Mouse (Mus musculus) kidney, adult 11 months (tissue): ENCODE results near the gene Adam33.
"Not testable (repeated sequence)": the region's sequence is repeated elsewhere in the genome, so short reads cannot be mapped to it uniquely, and the experiment has no call there.

ENCODE experiments used
- DNase-seq: peaks from one replicate; pipeline ENCODE4 v3.0.0; 2022

Gene Adam33

DNA sequence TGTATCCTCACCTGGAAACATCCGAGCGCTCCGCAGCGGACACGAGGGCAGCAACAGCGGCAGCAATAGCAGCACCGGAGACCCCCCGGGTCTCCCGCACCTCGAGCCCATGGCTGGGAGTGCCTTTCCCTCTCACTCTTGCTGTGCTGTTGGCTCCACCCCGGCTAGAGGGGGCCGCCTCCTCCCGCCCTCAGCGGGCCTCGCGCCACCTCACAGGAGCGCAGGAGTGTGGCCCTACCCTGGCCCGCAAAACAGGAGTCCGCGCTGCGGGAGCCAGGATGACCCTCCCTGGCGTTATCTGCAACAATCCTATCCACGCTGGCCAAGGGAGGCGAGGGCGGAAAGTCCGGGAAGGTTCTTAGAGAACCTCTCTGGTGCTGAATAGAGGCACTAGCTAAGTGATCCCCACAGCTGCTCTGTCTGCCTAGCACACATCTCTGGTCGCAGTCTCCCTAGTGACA, at the start of gene Adam33:
Gene Adam33, minus strand, starts transcription at position 411 of the 461 bp plus-strand sequence.
- no peak for DNase-seq

DNA sequence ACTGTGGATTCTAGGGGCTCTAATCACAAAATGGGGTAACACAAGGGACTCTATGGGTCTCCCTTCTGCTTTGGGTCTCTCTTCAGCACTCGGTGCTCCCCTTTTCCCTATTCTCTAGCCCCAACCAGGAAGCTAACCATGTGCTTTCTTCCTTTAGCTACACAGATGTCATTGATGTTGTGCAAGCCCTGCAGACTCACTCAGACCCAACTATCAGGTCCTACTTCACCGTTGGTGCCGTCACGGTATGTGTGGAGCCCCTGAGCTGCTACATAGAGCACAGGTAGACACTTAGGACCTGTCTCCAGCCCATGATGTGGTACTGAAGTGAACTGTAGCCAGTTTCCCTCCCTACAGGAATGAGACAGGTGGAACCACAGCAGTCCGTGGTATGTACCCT, 42.4 kb upstream of the Adam33 start:
- no peak for DNase-seq

DNA sequence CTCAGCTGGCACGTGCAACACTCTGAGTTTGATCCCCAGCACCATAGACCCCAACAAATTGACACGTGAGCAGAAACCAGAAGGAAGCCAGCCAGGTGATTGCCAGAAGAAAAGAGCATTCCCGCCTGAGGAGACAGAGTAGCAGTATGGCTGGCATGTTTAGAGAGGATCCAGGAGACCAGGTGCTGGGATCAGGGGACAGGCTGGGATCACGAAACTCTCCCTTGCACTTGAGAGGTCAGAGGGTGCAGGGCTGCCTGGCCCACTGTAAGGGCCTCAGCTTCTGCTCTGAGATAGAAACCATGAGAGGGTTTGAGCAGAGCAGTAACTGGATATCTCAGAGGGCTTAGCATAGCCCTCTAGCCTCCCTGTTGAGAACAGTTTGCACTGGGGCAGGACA, 41.4 kb upstream of the Adam33 start:
- not testable (repeated sequence) for DNase-seq

DNA sequence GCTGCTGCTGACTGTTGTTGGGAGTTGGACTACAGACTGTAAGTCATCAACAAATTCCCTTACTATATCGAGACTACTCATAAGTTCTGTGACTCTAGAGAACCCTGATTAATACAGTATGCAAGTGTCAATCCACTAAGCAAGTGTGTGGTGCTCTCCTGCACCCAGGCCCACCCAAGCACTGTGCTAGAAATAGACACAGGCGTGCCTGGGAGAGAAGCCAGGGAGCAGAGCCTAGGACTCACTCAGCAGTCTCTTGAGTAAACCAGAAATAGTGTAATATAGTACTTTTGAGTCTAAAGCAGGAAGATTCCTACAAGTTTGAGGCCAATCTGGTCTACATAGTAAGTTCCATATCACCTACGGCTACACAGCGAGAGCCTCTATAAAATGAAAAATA, 40.4 kb upstream of the Adam33 start:
- DNase-seq = no peak

DNA sequence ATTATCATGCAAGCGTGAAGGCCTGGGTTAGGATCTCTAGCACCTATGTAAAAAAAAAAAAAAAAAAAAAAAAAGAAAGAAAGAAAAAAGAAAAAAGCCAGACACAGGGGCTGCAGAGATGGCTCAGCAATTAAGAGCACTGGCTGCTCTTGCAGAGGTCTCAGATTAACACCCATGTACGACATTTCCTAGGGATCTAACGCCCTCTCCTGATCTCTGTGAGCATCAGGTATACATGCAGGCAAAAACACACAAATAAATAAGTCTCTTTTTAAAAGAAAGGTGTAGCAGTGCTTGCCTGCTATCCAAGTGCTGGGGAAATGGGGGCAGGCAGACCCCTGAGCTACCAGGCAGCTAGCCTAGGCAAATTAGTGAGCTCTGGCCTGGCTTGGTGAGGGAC, 37.9 kb upstream of the Adam33 start:
- no peak for DNase-seq

DNA sequence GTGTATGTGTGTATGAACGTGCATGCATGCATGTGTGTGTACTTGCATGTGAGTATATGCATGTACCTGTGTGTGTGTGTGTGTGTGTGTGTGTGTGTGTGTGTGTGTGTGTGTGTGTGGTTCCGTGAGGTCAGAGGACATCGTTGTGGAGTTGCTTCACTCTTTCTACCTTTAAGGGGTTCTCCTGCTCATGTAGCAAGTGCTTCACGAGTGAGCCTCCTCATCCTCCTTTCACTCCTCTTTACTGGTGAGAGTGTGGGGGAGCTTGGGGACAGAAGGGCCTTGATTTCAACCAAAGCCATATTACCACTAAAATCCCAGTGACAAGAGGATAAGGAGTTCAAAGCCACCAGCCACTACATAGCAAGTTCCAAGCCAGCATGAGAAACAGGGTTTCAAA, 33.5 kb upstream of the Adam33 start:
- no peak for DNase-seq

DNA sequence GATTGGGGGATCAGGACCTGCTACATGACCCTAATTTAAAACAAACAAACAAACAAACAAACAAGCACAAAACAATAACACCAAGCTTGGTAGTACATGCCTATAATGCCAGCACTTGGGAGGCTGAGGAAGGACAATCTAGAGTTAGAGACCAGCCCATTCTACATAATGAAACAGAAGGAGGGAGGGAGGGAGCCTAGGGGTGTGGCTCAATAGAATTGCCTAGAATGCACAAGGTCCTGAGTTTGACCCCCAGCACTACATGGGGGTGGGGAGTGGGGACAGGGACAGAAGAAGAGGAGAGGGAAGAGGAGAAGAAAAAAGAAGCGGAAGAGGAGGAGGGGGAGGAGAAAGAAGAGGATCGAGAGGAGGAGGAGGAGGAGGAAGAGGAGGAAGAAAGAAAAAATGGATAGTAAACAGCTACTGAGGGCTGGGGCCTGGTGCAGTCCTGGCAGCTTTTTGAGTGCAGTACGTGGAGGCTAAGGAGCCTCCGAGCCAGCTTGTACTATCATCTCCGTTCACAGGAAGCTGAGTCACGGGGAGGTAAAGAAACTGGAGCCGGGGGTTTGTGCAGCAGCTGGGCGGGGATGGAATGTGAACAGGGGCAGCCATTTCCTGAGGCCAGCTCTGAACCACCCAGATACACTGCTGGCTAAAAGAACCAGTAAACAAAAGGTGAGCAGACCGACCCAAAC, 32.6 kb upstream of the Adam33 start:
- peak; percentile 61 for DNase-seq

DNA sequence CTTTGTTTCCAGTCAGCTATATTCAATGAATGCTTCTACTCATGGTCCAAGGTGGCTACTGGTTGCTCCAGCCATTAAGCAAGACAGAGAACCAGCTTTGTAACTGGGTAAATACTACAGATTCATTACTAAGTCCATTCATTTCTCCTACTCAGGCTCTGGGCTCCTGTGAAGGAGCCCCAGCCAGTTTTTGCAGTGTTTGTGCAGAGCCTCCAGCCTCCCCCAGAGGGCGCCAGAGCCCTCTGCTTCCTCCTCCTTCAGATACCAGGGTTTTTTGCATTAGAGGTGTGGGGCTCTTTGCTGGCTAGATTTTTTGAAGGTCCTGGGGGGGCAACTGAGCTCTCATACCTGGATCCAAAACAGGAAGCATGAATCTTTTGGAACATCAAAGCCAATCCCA, 31.2 kb upstream of the Adam33 start:
- peak; percentile 66 for DNase-seq

DNA sequence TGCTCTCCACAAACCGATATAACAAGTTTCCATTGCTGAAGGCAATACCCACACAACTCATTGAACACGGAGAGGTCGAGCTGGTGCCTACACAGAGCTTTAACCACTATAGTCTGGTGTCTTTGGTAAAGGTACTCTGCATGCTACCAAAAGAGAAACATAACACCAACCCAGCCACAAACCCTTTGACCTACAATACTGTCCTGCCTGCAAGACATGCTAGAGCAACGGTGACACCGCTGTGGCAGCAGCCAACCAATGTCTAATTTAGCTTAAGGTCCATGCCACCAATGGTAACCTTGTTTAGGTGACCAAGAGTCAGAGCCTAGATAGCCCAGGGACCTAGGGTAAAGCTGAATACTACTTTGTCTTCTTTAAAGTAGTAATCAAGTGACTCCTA, 30.0 kb upstream of the Adam33 start:
- no peak for DNase-seq

DNA sequence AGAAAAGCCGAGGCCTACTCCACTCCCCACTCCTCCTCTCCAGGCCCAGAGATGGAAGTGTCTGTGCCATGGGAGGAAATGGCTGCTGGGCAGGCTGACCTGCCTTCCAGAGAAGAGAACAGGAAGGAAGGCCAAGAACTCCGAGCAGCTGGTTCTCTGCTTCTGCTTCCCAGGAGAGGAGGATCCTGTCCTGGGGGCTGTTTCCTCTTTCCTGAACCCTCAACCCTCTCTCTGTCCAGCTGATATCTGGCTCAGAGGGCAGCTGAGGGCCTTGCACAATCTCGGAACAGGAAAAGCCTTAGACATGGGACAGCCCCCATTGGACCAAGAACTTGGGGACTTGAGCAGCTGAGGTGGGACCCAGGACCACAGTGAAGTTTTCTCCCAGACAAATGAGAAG, 27.2 kb upstream of the Adam33 start:
- peak; percentile 16 for DNase-seq

DNA sequence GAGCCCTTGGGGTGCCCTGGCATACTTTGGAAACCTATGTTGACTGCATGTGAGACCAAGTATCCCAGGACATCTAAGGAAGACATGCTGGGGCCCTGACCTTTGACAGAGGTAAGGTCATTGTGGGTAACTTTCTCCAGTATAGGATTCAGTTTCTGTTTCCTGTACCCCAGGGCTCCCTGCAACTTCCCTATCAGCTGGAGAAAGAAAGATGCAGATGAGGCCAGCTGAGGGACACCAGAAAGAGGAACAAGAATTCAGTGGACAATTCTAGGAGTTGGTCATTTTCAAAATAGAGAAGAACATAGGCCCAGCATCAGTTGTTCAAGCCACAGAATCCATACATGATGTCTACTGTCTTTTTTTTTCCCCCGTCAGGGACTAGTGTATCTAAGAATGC, 26.0 kb upstream of the Adam33 start:
- no peak for DNase-seq

DNA sequence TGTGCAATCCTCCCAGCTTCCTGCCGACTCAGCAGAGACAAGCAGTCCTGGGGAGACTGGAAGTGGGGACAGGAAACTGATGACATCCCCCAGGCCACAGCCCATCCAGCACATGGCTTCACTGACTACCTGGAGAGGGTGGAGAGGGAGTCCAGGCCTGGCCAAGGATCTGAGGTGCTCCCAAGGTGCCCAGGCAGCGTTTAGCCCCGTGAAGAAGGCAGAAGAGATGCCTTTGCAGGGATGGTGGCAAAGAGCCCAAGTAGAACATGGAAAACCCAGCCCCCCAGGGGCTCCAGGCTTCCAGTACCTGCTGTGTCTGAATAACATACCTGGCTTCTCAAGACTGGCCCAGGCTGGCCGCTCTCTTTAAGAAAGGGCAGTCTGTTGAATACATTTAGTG, 25.0 kb upstream of the Adam33 start:
- DNase-seq = no peak

DNA sequence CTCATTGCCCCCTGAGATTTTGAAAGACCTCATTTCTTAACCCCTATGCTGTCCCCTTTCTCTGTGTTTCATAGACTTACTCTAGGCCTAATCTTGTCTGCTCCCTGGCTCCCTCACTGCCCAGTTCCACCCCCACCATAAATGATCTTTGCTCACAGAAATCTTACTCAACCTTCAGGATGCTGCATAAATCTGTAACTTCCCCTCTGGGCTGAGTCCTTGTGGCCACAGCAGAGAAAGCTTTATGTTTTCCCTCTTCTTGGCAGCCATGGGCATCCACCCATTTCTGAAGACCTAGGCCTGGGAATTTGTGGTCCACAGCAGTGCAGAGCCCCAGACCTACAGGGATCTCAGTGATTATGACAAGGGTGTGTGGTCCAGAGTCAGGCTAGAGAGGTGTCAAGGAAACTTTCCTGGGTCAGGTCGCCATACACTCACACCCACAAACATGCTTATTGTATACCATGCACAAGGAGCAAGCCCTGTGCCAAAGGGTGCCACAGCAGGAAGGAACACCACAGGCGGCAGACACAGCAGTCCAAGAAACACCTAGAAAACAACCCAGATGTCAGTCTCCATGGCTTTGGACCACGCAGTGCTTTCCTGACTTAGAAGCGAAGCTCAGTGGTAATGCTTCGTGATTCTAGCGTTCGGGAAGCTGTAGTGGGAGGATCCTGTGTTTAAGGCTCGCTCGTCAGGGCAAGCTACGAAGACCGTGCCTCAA, 23.2 kb upstream of the Adam33 start, which contains the start of gene Siglec1:
Gene Siglec1, minus strand, starts transcription at position 99 of the 724 bp plus-strand sequence.
- no peak for DNase-seq

DNA sequence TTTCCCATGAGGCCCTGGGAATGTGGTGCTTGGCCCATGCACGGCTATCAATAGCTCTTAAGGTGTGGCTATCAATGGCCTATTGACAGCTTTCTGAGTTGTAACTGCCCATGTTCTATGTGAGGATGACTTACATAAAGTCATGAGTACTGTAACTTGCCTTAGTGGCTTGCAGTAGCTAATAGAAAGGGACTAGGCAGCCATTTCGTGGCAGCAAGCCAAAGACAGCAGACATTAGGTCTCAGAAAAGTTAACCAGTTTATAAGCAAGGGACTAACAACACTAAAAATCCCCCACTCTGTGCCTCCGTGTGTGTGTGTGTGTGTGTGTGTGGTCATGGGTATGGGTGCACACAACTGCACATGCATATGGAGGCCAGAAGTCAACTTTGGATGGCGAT, 20.6 kb upstream of the Adam33 start:
- DNase-seq = no peak

DNA sequence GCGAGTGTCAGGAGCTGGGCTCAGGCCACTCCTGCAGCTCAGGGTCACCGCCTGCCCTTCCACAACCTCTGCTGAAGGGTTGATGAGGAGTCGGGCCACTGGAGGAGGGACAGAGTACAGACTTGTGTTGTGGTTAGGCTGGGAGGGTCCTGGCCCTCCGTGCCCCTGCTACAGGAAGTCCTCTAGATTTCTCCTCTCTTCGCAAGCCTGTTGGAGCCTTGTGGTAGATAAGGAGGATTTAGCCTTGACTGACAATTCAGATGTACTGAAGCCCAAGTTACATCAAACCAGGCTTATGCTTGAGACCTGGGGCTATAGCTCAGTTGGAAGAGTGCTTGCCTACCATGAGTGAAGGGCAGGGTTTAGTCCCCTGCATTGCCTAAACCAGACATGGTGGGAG, 16.9 kb upstream of the Adam33 start:
- no peak for DNase-seq

DNA sequence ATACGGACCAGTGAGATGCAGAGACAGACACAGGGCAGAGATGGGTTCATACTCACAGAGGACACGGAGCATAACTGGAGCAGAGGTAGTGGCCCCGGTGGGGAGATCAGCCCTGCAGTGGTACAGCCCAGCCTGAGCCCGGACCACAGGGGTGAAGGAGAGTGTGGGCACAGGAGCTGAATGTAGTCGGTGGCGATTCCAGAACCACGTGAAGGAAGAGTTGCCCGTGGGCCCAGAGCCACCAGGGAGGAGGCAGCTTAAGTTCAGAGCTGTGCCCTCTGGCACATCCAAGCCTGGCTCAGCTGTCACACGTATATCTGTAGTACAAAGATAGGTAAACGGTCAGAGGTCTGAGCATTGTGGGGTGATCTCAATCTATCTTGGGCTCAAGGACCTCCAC, 8.9 kb upstream of the Adam33 start:
- no peak for DNase-seq

DNA sequence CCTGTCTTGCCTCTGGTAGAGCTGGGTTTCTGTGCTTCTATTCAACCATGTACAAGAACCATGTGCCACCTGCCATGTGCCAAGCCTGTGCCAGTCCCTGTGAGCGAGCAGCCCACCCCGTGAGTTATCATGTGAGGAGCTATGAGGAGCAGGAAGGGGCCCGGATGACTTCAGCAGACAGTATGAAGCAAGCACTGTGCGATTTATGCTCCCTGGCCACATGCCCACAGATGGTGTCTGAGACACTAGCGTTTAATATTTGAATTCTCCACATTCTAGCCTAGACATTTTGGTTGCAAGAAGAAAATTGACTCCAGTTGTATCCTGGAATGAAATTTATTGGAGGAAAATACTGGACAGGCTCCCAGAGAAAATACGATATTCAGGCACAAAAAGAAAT, 3.9 kb upstream of the Adam33 start:
- no peak for DNase-seq

DNA sequence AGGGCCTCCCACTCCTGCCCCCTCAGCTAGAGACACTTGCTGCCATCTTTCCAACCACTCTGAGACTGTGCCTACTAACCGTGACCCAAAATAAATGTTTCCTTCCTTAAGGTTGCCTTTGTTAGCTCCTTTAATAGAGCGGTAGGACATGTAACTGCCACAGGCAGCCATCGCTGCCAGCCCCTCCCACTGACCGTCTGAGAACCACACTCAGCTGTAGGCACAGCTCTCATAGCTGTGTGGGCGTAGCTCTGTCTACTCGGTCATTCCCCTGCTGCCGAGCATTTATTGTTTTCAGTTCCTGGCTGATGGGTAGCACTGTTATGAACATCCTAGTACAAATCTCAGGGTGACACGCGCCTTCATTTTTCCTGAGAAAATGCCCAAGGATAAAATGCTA, 2.7 kb upstream of the Adam33 start:
- no peak for DNase-seq

DNA sequence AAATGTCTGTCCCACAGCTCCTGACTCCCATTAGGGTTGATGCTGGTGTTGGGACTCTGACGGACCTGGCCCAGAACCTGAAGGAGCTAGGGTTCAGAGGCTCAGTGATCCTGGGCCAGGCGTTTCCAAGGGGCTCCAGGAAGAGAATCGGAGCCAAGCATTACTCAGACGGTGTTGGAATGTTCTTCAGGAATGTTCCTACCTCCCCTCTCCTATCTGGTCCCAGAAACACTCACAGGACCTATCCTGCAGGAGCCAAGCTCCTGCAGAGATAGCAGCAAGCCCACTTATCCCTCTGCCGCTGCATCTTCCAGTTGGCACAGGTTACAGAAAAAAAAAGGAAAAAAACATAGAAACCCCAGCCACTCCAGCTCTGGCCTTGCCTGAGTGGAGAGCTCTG, 2.0 kb downstream of the Adam33 start:
- DNase-seq = no peak

DNA sequence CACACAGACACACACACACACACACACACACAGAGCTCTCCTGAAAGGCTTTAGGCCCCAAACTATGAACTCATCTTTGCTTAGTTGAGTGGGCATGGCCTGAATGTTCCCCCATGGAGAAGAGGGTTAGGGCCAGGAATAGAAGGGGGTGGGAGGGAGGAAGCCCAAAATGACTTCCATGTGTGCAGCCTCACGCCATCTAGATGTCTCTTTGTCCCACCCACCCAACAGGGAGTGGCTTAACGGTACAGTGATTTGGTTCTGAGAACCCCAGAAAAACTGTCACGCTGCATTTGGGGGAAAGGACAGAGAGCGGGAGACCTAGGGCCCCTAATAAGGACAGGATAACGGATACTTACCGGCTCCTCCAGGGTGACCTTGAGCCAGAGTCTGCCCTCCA, 2.8 kb downstream of the Adam33 start:
- no peak for DNase-seq

DNA sequence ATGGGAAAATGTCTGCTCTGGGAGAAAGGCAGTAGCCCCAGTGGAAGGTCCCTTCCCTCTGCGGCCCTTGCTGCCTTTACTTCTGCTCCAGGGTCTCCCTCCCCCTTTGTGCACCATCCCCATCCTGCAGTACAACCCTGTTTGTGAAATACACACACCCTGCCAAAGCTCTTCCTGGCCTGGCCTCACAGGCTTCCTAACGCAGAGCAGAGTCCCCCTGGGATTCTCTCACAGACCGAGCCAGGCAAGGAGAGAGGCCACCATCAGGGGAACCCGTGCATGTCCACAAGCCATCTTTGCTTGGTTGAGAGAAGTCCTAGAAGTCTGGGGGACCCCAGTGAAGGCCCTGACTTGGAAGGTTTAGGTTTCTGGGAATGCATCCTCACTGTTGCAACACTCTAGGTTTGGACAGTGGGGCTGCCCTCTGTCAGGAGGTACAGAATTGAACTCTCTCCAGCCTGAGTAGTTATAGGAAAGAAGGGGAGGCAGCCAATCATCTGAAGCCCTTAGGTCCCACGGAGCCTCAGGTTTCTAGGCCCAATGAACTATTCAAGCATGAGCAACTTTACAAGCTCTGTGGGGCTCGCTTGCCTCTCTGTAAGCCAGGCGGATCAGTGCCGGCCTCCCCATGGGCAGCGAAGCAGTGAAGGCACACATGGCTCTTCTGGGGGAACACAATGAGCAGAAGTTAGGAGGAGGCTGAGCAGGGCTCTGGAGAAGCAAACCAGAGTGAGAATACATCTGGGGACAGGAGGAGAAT, 3.7 kb downstream of the Adam33 start:
- DNase-seq = no peak

DNA sequence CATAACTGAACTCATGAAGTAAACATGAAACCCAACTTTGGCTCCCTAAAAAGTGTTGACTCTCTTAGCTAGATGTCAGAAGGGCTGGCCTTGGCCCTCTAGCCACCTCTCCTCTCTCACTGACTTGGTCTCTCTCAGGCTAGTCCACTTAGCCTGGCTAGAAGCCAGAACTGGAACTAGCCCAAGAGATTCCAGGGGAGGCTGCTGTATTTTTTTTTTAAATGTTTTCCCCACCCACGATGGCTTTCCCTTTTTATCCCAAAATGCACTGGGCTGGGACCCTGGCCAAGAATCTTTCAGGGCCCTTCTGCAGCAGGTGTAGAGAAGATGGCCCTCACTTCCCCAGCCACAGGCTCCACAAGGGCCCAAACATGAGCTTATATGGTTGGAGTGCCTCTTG, 4.2 kb downstream of the Adam33 start:
- DNase-seq = peak; percentile 43

DNA sequence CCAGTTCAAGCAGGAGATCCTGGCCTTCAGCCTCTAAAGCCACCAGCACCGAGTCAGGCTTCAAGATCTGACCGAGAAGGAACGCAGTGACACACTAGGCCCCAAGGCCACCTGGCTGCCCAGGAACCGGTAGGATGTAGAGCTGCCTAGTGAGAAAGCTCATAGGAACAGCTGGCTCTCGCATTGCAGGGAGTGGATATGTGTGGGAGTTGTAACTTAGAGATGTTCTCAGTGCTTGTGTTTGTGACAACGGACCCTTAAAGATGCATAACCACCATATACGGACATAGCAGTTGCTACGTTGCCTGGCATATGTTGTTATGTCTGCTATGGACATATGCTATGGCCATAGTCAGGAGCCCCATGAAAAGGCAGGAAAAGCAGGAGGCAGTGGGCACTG, 4.9 kb downstream of the Adam33 start:
- DNase-seq = no peak

DNA sequence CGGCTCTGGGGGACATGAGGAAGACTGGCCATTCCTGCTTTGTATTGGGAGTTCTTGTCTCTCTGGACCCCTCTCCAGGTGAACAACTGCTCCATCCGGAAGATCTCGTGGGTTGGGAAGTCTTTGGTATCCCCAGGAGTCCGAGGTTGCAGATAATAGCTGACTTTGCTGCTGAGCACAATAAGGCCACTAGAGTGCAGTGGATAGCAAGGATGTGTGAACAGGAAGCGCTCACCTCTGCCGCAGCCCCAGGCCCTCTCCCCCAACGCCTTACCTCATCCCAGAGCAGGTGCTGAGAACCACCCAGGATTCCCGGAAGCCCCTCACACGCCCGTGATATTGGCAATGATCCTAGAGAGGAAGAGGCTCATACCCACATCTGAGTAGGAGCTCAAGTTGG, 7.4 kb downstream of the Adam33 start:
- DNase-seq = no peak
